Mouse (Mus musculus) neural tube, embryonic 14.5 days (tissue): ENCODE data around the gene Gm9780. TPM values are rescaled to one million over a fixed set of nuclear protein-coding genes. Genes with fewer than 3 reads are reported as not detected.
A peak's percentile ranks its signal among the peaks of the same experiment; 100 is the strongest.
"Not testable (repeated sequence)": the region's sequence is repeated elsewhere in the genome, so short reads cannot be mapped to it uniquely, and the experiment has no call there.

Experiments
- ATAC-seq: fragments of 200-750 bp; cut with Nextera tagmentation; 2 replicates; pipeline ENCODE4 v1.8.0; 2017; ENCODE audit warnings: low read depth, mild to moderate bottlenecking, moderate TSS enrichment, moderate library complexity
- H3K27ac ChIP-seq: fragments of 300-500 bp; sonication (generic); 2 replicates; pipeline ENCODE4 v1.5.1; 2014; ENCODE audit warnings: low read depth, mild to moderate bottlenecking, control low read depth, low read length, moderate library complexity, mixed read lengths
- H3K27me3 ChIP-seq: fragments of 300-500 bp; sonication (generic); 2 replicates; pipeline ENCODE4 v1.6.1; 2014; ENCODE audit warnings: low read length; ENCODE audit not compliant: control insufficient read depth, insufficient read depth
- H3K36me3 ChIP-seq: fragments of 300-500 bp; sonication (generic); 2 replicates; pipeline ENCODE4 v1.6.1; 2014; ENCODE audit warnings: low read length, mixed read lengths; ENCODE audit not compliant: control insufficient read depth, insufficient read depth
- H3K4me1 ChIP-seq: fragments of 300-500 bp; sonication (generic); 2 replicates; pipeline ENCODE4 v1.6.1; 2014; ENCODE audit warnings: low read length; ENCODE audit not compliant: control insufficient read depth, insufficient read depth
- H3K4me2 ChIP-seq: fragments of 300-500 bp; sonication (generic); 2 replicates; pipeline ENCODE4 v1.6.1; 2014; ENCODE audit warnings: mild to moderate bottlenecking, low read depth, low read length, control low read depth
- H3K4me3 ChIP-seq: fragments of 300-500 bp; sonication (generic); 2 replicates; pipeline ENCODE4 v1.5.1; 2014; ENCODE audit warnings: low read depth, low read length, control low read depth, mixed read lengths
- H3K9ac ChIP-seq: fragments of 300-500 bp; sonication (generic); replicated peaks from 2 replicates; pipeline ENCODE4 v1.6.1; 2014; ENCODE audit warnings: low read depth, mild to moderate bottlenecking, control low read depth, low read length, mixed read lengths
- H3K9me3 ChIP-seq: fragments of 300-500 bp; sonication (generic); 2 replicates; pipeline ENCODE4 v1.6.1; 2016; ENCODE audit warnings: low read length; ENCODE audit not compliant: control insufficient read depth
- WGBS: fragments of 180-500 bp; shearing (Covaris S2); extraction: QIAGEN DNeasy Blood & Tissue Kit; methylation state at CpG from one replicate; pipeline ENCODE4 v1.1.7; 2014; 5-methylcytosine and 5-hydroxymethylcytosine counted together
- polyA plus RNA-seq: library from polyadenylated mRNA; unstranded; fragments of >200 nt; fragmentation: Nextera tagmentation; extraction: Ambion mirVana; gene quantifications from 2 replicates; pipeline ENCODE4 v1.2.1, GENCODE M21; 2014

Gm9780 gene
- polyA plus RNA-seq, 1 experiment from 2014 or later, result 2.0 TPM

DNA sequence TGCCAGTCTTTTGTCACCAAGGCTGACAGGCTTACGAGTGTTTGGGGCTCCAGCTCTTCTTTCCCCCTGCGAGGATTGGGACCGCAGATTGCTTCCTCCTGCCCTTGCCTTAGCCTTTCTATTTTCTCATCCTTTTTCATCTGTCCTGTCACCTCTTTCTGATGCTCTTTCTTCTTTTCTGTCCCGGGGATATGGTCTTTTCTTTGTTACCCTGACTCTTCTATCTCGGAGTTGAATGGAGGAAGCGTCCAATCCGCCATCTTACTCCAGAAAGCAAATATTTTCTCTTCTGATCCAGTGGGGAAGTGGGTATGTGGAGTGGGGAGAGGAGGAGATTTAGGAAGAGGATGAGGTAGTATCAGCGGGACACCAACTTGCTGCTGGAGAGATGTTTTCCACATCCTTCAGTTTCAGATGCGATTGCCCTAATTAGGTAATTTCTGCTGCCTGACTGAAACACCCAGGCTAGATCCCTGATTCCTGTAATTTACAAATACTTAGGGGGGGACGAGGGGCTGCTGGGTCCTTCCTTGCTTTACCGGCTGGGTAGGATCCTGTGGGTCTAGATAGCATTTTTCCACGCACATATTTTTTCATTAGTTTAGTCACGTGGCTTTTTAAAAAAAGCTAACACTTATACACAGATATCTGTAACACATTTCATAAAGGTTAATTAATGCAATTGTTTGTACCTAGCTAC, 63.1 kb downstream of the Gm9780 start:
- not testable (repeated sequence) for H3K36me3 ChIP-seq, H3K4me1 ChIP-seq, H3K9ac ChIP-seq, H3K9me3 ChIP-seq, H3K27me3 ChIP-seq, H3K4me3 ChIP-seq
- peak; percentile 19; the same call in 1 of the 2 replicates for ATAC-seq
- Histone ChIP-seq H3K27ac (peak overlapping the region; percentile 82), H3K4me2 (peak overlapping the region; percentile 24; the same call in 1 of the 2 replicates)
- WGBS, result 0% methylated on average over 7 of the region's 13 CpGs

DNA sequence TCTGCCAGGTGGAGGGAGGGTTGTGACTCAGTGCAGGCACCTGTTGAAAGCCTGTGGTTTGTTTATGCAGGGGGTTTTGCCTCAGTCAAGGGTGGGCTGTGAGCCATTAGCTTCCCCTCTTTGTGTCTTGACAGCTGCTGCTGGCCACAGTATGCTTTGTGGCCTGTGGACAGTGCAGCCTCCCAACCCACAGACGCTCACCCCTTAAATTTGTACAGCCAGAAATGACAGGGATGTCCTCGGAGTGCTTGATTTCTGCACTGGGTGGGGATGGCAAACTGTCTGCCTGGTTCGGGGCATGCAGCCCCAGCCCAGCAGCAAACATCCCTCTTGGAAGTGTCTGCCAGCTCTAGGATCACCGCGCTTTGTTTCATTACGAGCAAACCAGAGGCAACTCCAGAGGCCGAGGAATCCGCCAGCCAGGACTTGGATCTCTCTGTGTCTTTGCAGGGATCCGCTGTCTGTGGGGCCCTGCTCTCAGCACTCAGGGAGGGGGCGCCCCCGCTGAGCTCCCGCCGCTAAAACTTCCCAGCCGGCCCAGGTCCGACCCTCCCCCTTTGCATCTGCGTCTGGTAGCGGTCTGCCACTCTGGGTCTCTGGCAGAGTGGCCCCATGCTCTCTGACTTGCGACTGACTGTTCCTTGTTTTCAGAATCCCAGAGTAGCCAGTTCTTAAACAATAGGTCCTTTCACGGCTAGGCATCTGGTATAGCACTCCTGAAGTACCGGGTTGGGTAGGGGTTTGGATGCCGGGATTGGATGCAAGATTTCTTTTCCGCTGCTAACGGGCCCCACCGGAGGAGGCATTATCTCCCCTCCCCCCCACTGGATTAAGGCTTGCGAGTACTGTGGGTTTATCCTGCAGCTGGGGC, 63.9 kb downstream of the Gm9780 start, which contains the start of gene Duxbl1:
TSS of gene Duxbl1 (plus strand) at position 207 of the 871 bp plus-strand sequence.
- Histone ChIP-seq H3K4me2 (peak within 1 kb of the TSS; percentile 24; the same call in 1 of the 2 replicates), H3K27ac (peak within 1 kb of the TSS; percentile 82)
- no CpG with 5 or more reads among the region's 25 CpGs for WGBS
- H3K27me3 ChIP-seq, H3K4me3 ChIP-seq, H3K9ac ChIP-seq, H3K9me3 ChIP-seq, H3K4me1 ChIP-seq, H3K36me3 ChIP-seq: not testable (repeated sequence)
- ATAC-seq, result peak; percentile 94

Other genes with a start within 250 kb of the Gm9780 start
- gene Anxa11, start 200.6 kb downstream of the Gm9780 start, polyA plus RNA-seq, result 0.91 and 1.7 TPM in 2 replicates
- gene Plac9a, start 139.6 kb downstream of the Gm9780 start, polyA plus RNA-seq, result not detected in 2 replicates
- 4.8 and 9.1 TPM in 2 replicates for gene Tmem254a, start 115.0 kb downstream of the Gm9780 start, polyA plus RNA-seq
- not detected in 2 replicates for gene Cphx1, start 104.4 kb downstream of the Gm9780 start, polyA plus RNA-seq
- gene Duxbl1, start 64.1 kb downstream of the Gm9780 start, polyA plus RNA-seq, result 1.7 and 3.3 TPM in 2 replicates
- 17.4 and 22.3 TPM in 2 replicates for gene Tmem254c, start 24.6 kb upstream of the Gm9780 start, polyA plus RNA-seq
- gene Cphx2, start 38.8 kb upstream of the Gm9780 start, polyA plus RNA-seq, result not detected in 2 replicates
- not detected in 2 replicates for gene Cphx3, start 39.6 kb upstream of the Gm9780 start, polyA plus RNA-seq
- gene Duxbl2, start 75.6 kb upstream of the Gm9780 start, polyA plus RNA-seq, result 2.6 TPM in 1 of 2 replicates, not detected in the other
- 0.46 and 3.0 TPM in 2 replicates for gene Plac9b, start 139.8 kb upstream of the Gm9780 start, polyA plus RNA-seq
- gene Tmem254b, start 164.3 kb upstream of the Gm9780 start, polyA plus RNA-seq, result 23.3 and 28.7 TPM in 2 replicates
- gene Duxbl3, start 215.3 kb upstream of the Gm9780 start, polyA plus RNA-seq, result 1.4 and 4.8 TPM in 2 replicates